Mouse (Mus musculus): ENCODE measurements around the gene Arid1a. TPM values are rescaled to one million over a fixed set of nuclear protein-coding genes. Genes with fewer than 3 reads are reported as not detected.
A peak's percentile ranks its signal among the peaks of the same experiment; 100 is the strongest.

Gene Arid1a
- polyA plus RNA-seq, 1 experiment from 2014 or later = 18.5 TPM

GRCm38 (mm10) chr4:133672845-133673647 lies 83.5 kb downstream of the Arid1a start:
- H3K36me3 ChIP-seq (ENCODE audit: control insufficient read depth, insufficient read depth, low read length) = 0 out of 2 replicates have a peak, but pooled peaks cover 2% of the 10 kb centered on the region
- H3K27me3 ChIP-seq (replicated peaks; ENCODE audit: control insufficient read depth, insufficient read depth, low read length) = no peaks in the 10 kb centered on the region
- H3K4me1 ChIP-seq (ENCODE audit: control insufficient read depth, insufficient read depth, low read length) = peaks cover 36% of the 10 kb centered on the region
- H3K27ac ChIP-seq (ENCODE audit: low read length) = peak overlapping the region; percentile 100
- under 1% methylated on average over 24 of the region's 24 CpGs for WGBS
- peak overlapping the region; percentile 91 for H3K9ac ChIP-seq (ENCODE audit: low read depth, low read length)
- ATAC-seq = no peak; the same call in 1 of the 2 replicates
- H3K4me3 ChIP-seq (ENCODE audit: low read length) = peak overlapping the region; percentile 74
- H3K9me3 ChIP-seq (ENCODE audit: control insufficient read depth, low read length) = no peaks in the 10 kb centered on the region
- H3K4me2 ChIP-seq (ENCODE audit: low read depth, low read length) = peak overlapping the region; percentile 75

GRCm38 (mm10) chr4:133671881-133672844 lies 84.4 kb downstream of the Arid1a start, which contains the start of gene Pigv:
Gene Pigv (minus strand): TSS chr4:133672647.
- no peaks in the 10 kb centered on the region for H3K9me3 ChIP-seq (ENCODE audit: control insufficient read depth, low read length)
- ATAC-seq = peak; percentile 93
- H3K27ac ChIP-seq (ENCODE audit: low read length) = peak within 1 kb of the TSS; percentile 100
- H3K36me3 ChIP-seq (ENCODE audit: control insufficient read depth, insufficient read depth, low read length) = 0 out of 2 replicates have a peak, but pooled peaks cover 4% of the 10 kb centered on the region
- under 1% methylated on average over 76 of the region's 76 CpGs for WGBS
- no peaks in the 10 kb centered on the region for H3K27me3 ChIP-seq (replicated peaks; ENCODE audit: control insufficient read depth, insufficient read depth, low read length)
- H3K4me2 ChIP-seq (ENCODE audit: low read depth, low read length) = peak within 1 kb of the TSS; percentile 75
- H3K9ac ChIP-seq (ENCODE audit: low read depth, low read length) = peak within 1 kb of the TSS; percentile 91
- peak within 1 kb of the TSS; percentile 74 for H3K4me3 ChIP-seq (ENCODE audit: low read length)
- H3K4me1 ChIP-seq (ENCODE audit: control insufficient read depth, insufficient read depth, low read length) = peaks cover 36% of the 10 kb centered on the region

DNA sequence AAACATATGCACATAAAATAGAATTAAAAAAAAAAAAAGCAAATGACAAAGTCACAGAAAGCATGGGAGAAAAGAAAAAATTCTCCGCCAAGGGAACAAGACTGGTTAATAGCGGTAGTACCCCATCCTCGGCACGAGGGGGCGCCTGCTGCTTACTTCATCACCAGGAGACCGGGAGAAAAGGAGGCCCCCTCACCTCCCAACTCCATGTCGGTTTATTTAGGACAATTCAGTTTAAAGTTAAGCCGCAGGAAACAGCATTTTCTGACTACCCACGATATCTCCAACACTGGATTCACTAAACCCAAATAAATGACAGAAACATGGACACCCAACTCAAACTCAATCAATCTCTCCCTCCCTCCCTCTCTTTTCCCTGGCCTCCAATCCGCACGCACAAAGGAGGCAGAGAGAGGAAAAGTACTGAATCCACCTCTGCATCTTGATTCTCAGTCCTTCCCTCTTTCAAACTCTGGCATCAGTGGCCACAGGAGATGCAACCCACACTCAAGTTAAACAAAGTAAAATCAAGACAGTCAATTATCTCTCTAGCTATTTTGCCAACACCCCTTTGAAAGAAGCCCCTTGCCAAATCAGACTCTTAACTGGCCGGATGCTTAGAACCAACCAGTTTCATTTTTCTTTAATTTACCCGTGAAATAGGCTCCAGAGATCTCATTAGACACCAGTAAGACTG lies 85.2 kb downstream of the Arid1a start:
- Histone ChIP-seq H3K27me3 (replicated peaks; ENCODE audit: control insufficient read depth, insufficient read depth, low read length) (no peaks in the 10 kb centered on the region), H3K4me2 (ENCODE audit: low read depth, low read length) (peak overlapping the region; percentile 75), H3K9me3 (ENCODE audit: control insufficient read depth, low read length) (no peaks in the 10 kb centered on the region), H3K36me3 (ENCODE audit: control insufficient read depth, insufficient read depth, low read length) (peaks cover 7% of the 10 kb centered on the region; the same call in 1 of the 2 replicates), H3K4me1 (ENCODE audit: control insufficient read depth, insufficient read depth, low read length) (peaks cover 36% of the 10 kb centered on the region), H3K9ac (ENCODE audit: low read depth, low read length) (peak overlapping the region; percentile 91), H3K4me3 (ENCODE audit: low read length) (peak overlapping the region; percentile 74), H3K27ac (ENCODE audit: low read length) (peak overlapping the region; percentile 100)
- 3% methylated on average over 13 of the region's 13 CpGs for WGBS
- no peak for ATAC-seq

DNA sequence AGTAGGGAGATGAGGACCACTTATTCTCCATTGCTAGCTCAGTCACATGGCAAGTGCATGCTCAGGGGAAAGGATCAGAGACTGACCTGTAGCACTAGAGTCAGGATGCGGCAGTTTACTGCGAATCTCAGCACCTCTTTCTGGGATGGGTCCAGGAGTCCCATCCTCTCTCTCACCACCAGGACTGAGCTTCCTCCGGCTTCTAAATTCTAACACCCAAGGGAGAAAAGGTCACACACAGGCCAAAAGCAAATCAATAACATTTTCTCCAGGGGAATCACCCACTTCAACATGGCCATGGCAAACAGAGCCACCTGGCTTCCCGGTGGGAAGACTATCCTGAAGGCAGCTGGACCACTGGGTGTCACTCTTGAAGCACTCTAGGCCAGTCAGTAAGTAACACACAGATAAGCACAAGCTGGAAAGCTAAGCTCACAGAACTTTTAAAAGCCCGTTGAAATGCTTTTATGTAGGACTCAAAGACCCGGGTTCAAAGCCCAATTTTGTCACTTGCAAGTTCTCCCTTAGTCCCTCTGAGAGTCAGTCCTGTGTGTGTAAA lies 86.8 kb downstream of the Arid1a start:
- WGBS = 54% methylated on average over 6 of the region's 6 CpGs

DNA sequence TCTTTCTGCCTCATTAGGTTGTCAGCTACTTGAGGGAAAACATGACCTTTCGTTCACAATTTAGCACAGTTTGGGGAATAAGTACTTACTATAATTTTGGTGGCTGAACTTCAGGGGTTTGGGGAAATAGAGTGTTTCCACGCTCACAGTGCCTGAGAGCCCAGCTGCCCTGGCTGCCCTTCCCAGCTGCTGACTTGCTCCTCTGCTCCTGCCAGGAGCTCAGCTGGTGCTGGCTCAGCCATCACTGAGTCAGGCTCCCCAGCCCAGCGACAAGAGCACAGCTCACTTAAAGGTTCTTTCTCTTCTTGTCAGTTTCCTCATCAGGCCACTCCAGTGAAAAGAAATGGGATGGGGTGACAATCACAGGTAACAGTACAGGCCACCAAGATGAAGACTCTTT lies 88.0 kb downstream of the Arid1a start:
- H3K4me2 ChIP-seq (ENCODE audit: low read depth, low read length) = no peak overlapping the region
- H3K36me3 ChIP-seq (ENCODE audit: control insufficient read depth, insufficient read depth, low read length) = peaks cover 7% of the 10 kb centered on the region; the same call in 1 of the 2 replicates
- WGBS = 69% methylated on average over 3 of the region's 3 CpGs
- no peak overlapping the region for H3K9ac ChIP-seq (ENCODE audit: low read depth, low read length)
- no peaks in the 10 kb centered on the region for H3K27me3 ChIP-seq (replicated peaks; ENCODE audit: control insufficient read depth, insufficient read depth, low read length)
- ATAC-seq = no peak
- H3K4me1 ChIP-seq (ENCODE audit: control insufficient read depth, insufficient read depth, low read length) = peaks cover 22% of the 10 kb centered on the region
- H3K4me3 ChIP-seq (ENCODE audit: low read length) = no peak overlapping the region
- H3K27ac ChIP-seq (ENCODE audit: low read length) = 0 out of 2 replicates have a peak overlapping the region, but pooled peaks have one; percentile 8
- no peaks in the 10 kb centered on the region for H3K9me3 ChIP-seq (ENCODE audit: control insufficient read depth, low read length)

More for the DNA sequence above, 86.8 kb downstream of the Arid1a start:
- no peak overlapping the region for H3K4me2 ChIP-seq (ENCODE audit: low read depth, low read length)
- ATAC-seq = no peak
- H3K9ac ChIP-seq (ENCODE audit: low read depth, low read length) = no peak overlapping the region
- no peak overlapping the region for H3K4me3 ChIP-seq (ENCODE audit: low read length)
- no peak overlapping the region for H3K27ac ChIP-seq (ENCODE audit: low read length)
- no peaks in the 10 kb centered on the region for H3K27me3 ChIP-seq (replicated peaks; ENCODE audit: control insufficient read depth, insufficient read depth, low read length)
- H3K9me3 ChIP-seq (ENCODE audit: control insufficient read depth, low read length) = no peaks in the 10 kb centered on the region
- H3K4me1 ChIP-seq (ENCODE audit: control insufficient read depth, insufficient read depth, low read length) = peaks cover 31% of the 10 kb centered on the region
- H3K36me3 ChIP-seq (ENCODE audit: control insufficient read depth, insufficient read depth, low read length) = peaks cover 7% of the 10 kb centered on the region; the same call in 1 of the 2 replicates

- Histone ChIP-seq H3K27ac (ENCODE audit: low read length) (peak overlapping the region; percentile 21; the same call in 1 of the 2 replicates), H3K9ac (ENCODE audit: low read depth, low read length) (no peak overlapping the region), H3K27me3 (replicated peaks; ENCODE audit: control insufficient read depth, insufficient read depth, low read length) (no peaks in the 10 kb centered on the region), H3K4me2 (ENCODE audit: low read depth, low read length) (no peak overlapping the region), H3K4me3 (ENCODE audit: low read length) (no peak overlapping the region), H3K4me1 (ENCODE audit: control insufficient read depth, insufficient read depth, low read length) (peaks cover 19% of the 10 kb centered on the region), H3K9me3 (ENCODE audit: control insufficient read depth, low read length) (no peaks in the 10 kb centered on the region), H3K36me3 (ENCODE audit: control insufficient read depth, insufficient read depth, low read length) (peaks cover 7% of the 10 kb centered on the region; the same call in 1 of the 2 replicates)
- ATAC-seq = no peak
- WGBS = 73% methylated on average over 6 of the region's 6 CpGs
Measured at GRCm38 (mm10) chr4:133666199-133666598, 90.4 kb downstream of the Arid1a start.

GRCm38 (mm10) chr4:133665118-133665517 lies 91.5 kb downstream of the Arid1a start:
- Histone ChIP-seq H3K4me2 (ENCODE audit: low read depth, low read length) (no peak overlapping the region), H3K9ac (ENCODE audit: low read depth, low read length) (peak overlapping the region; percentile 36; the same call in 1 of the 2 replicates), H3K27me3 (replicated peaks; ENCODE audit: control insufficient read depth, insufficient read depth, low read length) (no peaks in the 10 kb centered on the region), H3K4me1 (ENCODE audit: control insufficient read depth, insufficient read depth, low read length) (peaks cover 22% of the 10 kb centered on the region), H3K36me3 (ENCODE audit: control insufficient read depth, insufficient read depth, low read length) (peaks cover 7% of the 10 kb centered on the region; the same call in 1 of the 2 replicates), H3K4me3 (ENCODE audit: low read length) (no peak overlapping the region), H3K27ac (ENCODE audit: low read length) (peak overlapping the region; percentile 34), H3K9me3 (ENCODE audit: control insufficient read depth, low read length) (no peaks in the 10 kb centered on the region)
- 50% methylated on average over 11 of the region's 11 CpGs for WGBS
- ATAC-seq = no peak

DNA sequence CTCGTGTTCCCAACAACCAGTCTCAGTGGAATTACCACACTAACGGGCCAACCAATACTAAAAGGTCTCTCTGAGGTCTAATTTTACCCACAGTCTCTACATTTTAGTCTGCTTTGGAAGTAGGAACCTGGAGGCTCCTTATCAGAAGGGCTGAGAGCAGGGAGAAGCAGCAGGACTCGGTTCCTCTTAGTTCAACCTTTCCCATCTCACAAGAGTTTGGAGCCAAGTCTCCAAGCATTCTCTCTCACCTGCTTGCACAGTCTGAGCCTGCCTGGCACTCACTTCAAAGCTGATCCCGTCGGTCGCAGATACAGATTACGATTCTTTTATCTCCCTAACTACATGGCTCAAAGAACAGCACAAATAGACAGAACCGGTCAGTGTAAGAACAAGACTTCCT lies 93.6 kb downstream of the Arid1a start:
- no peak overlapping the region for H3K4me2 ChIP-seq (ENCODE audit: low read depth, low read length)
- H3K27me3 ChIP-seq (replicated peaks; ENCODE audit: control insufficient read depth, insufficient read depth, low read length) = no peaks in the 10 kb centered on the region
- WGBS = 69% methylated on average over 8 of the region's 8 CpGs
- no peak for ATAC-seq
- H3K9ac ChIP-seq (ENCODE audit: low read depth, low read length) = no peak overlapping the region
- peaks cover 3% of the 10 kb centered on the region; the same call in 1 of the 2 replicates for H3K36me3 ChIP-seq (ENCODE audit: control insufficient read depth, insufficient read depth, low read length)
- H3K9me3 ChIP-seq (ENCODE audit: control insufficient read depth, low read length) = no peaks in the 10 kb centered on the region
- peaks cover 38% of the 10 kb centered on the region for H3K4me1 ChIP-seq (ENCODE audit: control insufficient read depth, insufficient read depth, low read length)
- no peak overlapping the region for H3K4me3 ChIP-seq (ENCODE audit: low read length)
- H3K27ac ChIP-seq (ENCODE audit: low read length) = no peak overlapping the region
